Mouse (Mus musculus) erythroblast, embryonic 14.5 days (primary cell): ENCODE data around the gene Dock6.
"Not testable (repeated sequence)": the region's sequence is repeated elsewhere in the genome, so short reads cannot be mapped to it uniquely, and the experiment has no call there.

Experiments used
- GATA1 ChIP-seq: IDR thresholded peaks from 2 replicates; pipeline ENCODE4 v1.6.1; 2012; ENCODE audit warnings: low read length, inconsistent platforms, mixed read lengths
- TAL1 ChIP-seq: IDR thresholded peaks from 3 replicates; pipeline ENCODE4 v1.6.1; 2012; ENCODE audit warnings: low read length, inconsistent platforms, mixed read lengths

DNA sequence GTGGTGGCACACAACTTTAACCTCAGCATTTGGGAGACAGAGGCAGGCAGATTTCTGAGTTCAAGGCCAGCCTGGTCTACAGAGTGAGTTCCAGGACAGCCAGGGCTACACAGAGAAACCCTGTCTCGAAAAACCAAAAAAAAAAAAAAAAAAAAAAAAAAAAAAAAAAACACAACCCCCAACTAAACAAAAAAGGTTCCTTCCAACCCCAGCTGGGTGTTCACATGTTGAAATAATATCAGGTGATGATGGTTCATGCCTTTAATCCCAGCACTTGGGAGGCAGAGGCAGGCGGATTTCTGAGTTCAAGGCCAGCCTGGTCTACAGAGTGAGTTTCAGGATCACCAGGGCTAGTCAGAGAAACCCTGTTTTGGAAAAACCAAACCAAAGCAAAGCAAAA is 66.1 kb downstream of the Dock6 start:
- not testable (repeated sequence) for TF ChIP-seq GATA1, TAL1
